Mouse (Mus musculus) thymus, adult 2 months (tissue): ENCODE data around the gene Atp2c2.
A peak's percentile ranks its signal among the peaks of the same experiment; 100 is the strongest.

Experiments
- CTCF ChIP-seq: fragments of 200-500 bp; IDR thresholded peaks from 2 replicates; pipeline ENCODE4 v1.5.1; 2012; ENCODE audit warnings: mild to moderate bottlenecking, control low read depth, low read length, moderate library complexity, borderline replicate concordance; ENCODE audit not compliant: control insufficient read depth, poor library complexity, insufficient read depth; ENCODE audit errors: extremely low read depth
- POLR2A ChIP-seq: fragments of 200-500 bp; IDR thresholded peaks from 2 replicates; pipeline ENCODE4 v1.6.1; 2012; ENCODE audit warnings: mild to moderate bottlenecking, low read length, control low read depth, moderate library complexity; ENCODE audit not compliant: control insufficient read depth, poor library complexity, insufficient read depth; ENCODE audit errors: extremely low read depth

DNA sequence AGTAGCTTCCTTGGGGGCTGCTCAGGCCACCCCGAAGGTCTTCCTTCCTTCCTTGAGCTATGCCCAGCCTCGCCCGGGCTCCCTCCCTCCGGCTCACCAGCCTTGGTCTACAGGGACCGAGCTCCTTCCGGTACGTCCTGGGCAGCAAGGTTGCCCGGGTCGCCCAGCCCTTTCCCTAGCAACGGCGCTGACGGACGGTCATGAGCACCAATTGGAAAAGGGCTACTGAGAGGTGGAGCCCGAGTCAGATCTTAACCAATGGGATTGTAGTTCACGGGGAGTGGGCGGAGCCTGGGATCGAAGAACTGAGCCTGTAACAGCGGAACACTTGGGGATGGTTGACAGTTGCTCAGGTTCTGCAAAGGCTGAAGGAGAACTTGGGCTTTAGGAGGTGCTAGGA is 78.5 kb downstream of the Atp2c2 start, which contains the start of gene Tldc1:
- 0 out of 2 replicates have a peak, but pooled peaks have one; percentile 15 for TF ChIP-seq CTCF
- TF ChIP-seq POLR2A, result peak; percentile 64
